Mouse (Mus musculus): ENCODE results near the gene Olfr557. TPM values are rescaled to one million over a fixed set of nuclear protein-coding genes. Genes with fewer than 3 reads are reported as not detected.

The Olfr557 gene
- not detected for polyA plus RNA-seq (2015; fragmentation: Illumina TruSeq; extraction: RNeasy Lipid Tissue Mini Kit (QIAGEN cat#74804); ENCODE audit: low read depth, low replicate concordance)

GRCm38 (mm10) chr7:102695358-102696125, at the start of gene Olfr557:
TSS of gene Olfr557 (plus strand) at chr7:102695910.

GRCm38 (mm10) chr7:102658523-102658922, 37.2 kb upstream of the Olfr557 start, which contains the start of gene Olfr555:
TSS of gene Olfr555 (plus strand) at chr7:102658823.

GRCm38 (mm10) chr7:102664599-102664998, 31.1 kb upstream of the Olfr557 start, which contains the start of gene Olfr556:
TSS of gene Olfr556 (plus strand) at chr7:102664899.

DNA sequence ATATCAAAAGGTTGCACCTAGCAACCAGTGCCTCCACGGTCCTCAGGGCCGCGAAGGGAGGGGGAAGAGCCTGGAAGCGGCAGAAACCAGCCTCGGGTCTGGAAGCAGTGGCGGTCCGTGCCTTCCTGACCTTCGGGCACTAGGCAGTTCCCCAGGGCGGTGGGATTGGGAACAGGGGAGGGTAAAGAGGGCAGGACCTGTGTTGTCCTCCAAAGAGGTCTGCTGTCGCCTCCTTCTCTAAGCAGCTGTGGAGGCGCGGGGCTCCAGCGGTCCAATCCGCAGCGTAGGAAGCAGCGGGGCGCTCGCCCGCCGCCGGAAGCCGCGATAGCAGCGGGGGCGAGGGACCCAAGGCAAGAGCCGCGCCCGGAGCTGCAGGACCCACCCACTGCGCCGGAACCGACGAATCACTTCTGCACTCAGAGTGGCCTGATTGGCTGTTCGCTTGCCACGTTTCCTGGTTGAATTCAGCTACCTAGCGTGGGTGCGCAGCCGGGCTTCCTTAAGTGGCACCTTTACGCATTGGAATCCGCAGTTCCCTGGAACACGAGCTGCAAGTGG, 8.7 kb upstream of the Olfr557 start, which contains the start of gene Trim68:
Gene Trim68, minus strand, starts transcription at position 384 of the 558 bp plus-strand sequence.

DNA sequence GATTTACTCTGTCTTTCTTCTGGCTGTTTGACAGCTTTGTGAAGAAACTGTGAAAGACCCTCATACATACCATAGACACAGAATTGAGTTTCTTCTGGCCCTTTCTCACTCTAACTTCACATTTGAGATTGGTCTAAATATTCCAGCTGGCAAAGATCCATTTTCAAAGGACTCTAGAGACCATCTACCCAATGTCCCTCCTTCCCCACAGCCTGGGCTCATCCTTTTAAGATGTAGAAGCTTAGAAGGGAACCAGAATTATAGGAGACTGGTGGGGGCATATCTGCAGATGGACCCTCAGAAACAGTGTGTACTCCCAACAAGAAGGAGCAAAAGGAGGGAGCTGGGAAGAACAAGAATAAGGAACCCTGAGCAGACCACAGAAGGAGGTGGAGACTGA, 6.2 kb downstream of the Olfr557 start, which contains the start of gene Olfr558:
Gene Olfr558, plus strand, starts transcription at position 301 of the 400 bp plus-strand sequence.

DNA sequence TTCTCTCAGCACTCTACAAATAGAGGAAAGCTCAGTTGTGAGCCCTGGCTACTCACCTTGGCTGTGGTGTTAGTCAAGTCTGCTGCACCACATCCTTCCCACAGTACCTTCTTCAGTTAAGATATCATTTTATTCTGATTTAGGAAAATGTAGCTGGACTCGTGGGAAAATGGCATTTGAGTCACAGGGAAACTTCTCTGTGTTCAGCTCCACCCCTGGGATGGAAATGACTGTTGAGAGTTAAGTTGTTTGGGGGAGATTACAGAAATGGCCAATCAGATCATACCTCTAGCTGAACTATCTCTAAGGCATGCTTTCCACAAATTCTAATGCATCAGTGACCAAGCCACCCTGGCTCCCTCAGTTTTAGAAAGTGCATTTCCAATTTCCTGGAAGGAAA, 23.3 kb downstream of the Olfr557 start, which contains the start of gene Olfr33:
Gene Olfr33, minus strand, starts transcription at position 101 of the 400 bp plus-strand sequence.

DNA sequence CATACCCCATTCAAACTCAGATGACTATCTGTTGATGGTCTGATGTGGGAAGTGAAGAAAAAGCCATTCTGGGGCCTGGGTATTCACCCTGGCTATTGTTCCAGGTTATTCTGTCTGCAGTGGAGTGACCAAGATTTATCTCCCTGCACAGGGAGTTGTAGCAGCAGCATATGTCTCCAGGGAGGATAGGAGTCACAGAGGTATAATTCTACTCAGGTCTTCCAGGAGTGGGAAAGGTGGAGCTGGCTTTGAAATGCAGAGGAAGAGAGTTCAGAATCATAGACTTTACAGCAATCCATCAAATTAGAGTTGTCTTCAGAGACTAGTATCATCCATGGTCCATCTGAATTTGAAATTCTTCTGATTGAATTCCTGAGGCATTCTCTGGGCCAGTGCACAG, 31.7 kb downstream of the Olfr557 start, which contains the start of gene Olfr559:
Gene Olfr559, minus strand, starts transcription at position 101 of the 400 bp plus-strand sequence.

Other genes starting within 250 kb of the Olfr557 start
- gene Olfr543, start 214.2 kb upstream of the Olfr557 start, polyA plus RNA-seq (2015; fragmentation: Illumina TruSeq; extraction: RNeasy Lipid Tissue Mini Kit (QIAGEN cat#74804); ENCODE audit: low read depth, low replicate concordance) = not detected
- not detected for gene Olfr544, start 207.6 kb upstream of the Olfr557 start, polyA plus RNA-seq (2015; fragmentation: Illumina TruSeq; extraction: RNeasy Lipid Tissue Mini Kit (QIAGEN cat#74804); ENCODE audit: low read depth, low replicate concordance)
- not detected for gene Olfr545, start 196.3 kb upstream of the Olfr557 start, polyA plus RNA-seq (2015; fragmentation: Illumina TruSeq; extraction: RNeasy Lipid Tissue Mini Kit (QIAGEN cat#74804); ENCODE audit: low read depth, low replicate concordance)
- gene Olfr547, start 161.2 kb upstream of the Olfr557 start, polyA plus RNA-seq (2015; fragmentation: Illumina TruSeq; extraction: RNeasy Lipid Tissue Mini Kit (QIAGEN cat#74804); ENCODE audit: low read depth, low replicate concordance) = not detected
- gene Olfr548-ps1, start 155.0 kb upstream of the Olfr557 start, polyA plus RNA-seq (2015; fragmentation: Illumina TruSeq; extraction: RNeasy Lipid Tissue Mini Kit (QIAGEN cat#74804); ENCODE audit: low read depth, low replicate concordance) = not detected
- gene Olfr549, start 146.0 kb upstream of the Olfr557 start, polyA plus RNA-seq (2015; fragmentation: Illumina TruSeq; extraction: RNeasy Lipid Tissue Mini Kit (QIAGEN cat#74804); ENCODE audit: low read depth, low replicate concordance) = not detected
- 2.0 TPM for gene Trim21, start 130.4 kb upstream of the Olfr557 start, polyA plus RNA-seq (2015; fragmentation: Illumina TruSeq; extraction: RNeasy Lipid Tissue Mini Kit (QIAGEN cat#74804); ENCODE audit: low read depth, low replicate concordance)
- not detected for gene Olfr550, start 124.5 kb upstream of the Olfr557 start, polyA plus RNA-seq (2015; fragmentation: Illumina TruSeq; extraction: RNeasy Lipid Tissue Mini Kit (QIAGEN cat#74804); ENCODE audit: low read depth, low replicate concordance)
- gene Olfr551, start 104.0 kb upstream of the Olfr557 start, polyA plus RNA-seq (2015; fragmentation: Illumina TruSeq; extraction: RNeasy Lipid Tissue Mini Kit (QIAGEN cat#74804); ENCODE audit: low read depth, low replicate concordance) = not detected
- not detected for gene Olfr552, start 98.1 kb upstream of the Olfr557 start, polyA plus RNA-seq (2015; fragmentation: Illumina TruSeq; extraction: RNeasy Lipid Tissue Mini Kit (QIAGEN cat#74804); ENCODE audit: low read depth, low replicate concordance)
- gene Olfr553, start 77.7 kb upstream of the Olfr557 start, polyA plus RNA-seq (2015; fragmentation: Illumina TruSeq; extraction: RNeasy Lipid Tissue Mini Kit (QIAGEN cat#74804); ENCODE audit: low read depth, low replicate concordance) = not detected
- not detected for gene Olfr554, start 57.5 kb upstream of the Olfr557 start, polyA plus RNA-seq (2015; fragmentation: Illumina TruSeq; extraction: RNeasy Lipid Tissue Mini Kit (QIAGEN cat#74804); ENCODE audit: low read depth, low replicate concordance)
- not detected for gene Olfr555, start 37.1 kb upstream of the Olfr557 start, polyA plus RNA-seq (2015; fragmentation: Illumina TruSeq; extraction: RNeasy Lipid Tissue Mini Kit (QIAGEN cat#74804); ENCODE audit: low read depth, low replicate concordance)
- gene Olfr556, start 31.0 kb upstream of the Olfr557 start, polyA plus RNA-seq (2015; fragmentation: Illumina TruSeq; extraction: RNeasy Lipid Tissue Mini Kit (QIAGEN cat#74804); ENCODE audit: low read depth, low replicate concordance) = not detected
- gene Trim68, start 8.6 kb upstream of the Olfr557 start, polyA plus RNA-seq (2015; fragmentation: Illumina TruSeq; extraction: RNeasy Lipid Tissue Mini Kit (QIAGEN cat#74804); ENCODE audit: low read depth, low replicate concordance) = 6.1 TPM
- 1.0 TPM for gene Olfr558, start 6.3 kb downstream of the Olfr557 start, polyA plus RNA-seq (2015; fragmentation: Illumina TruSeq; extraction: RNeasy Lipid Tissue Mini Kit (QIAGEN cat#74804); ENCODE audit: low read depth, low replicate concordance)
- not detected for gene Olfr33, start 23.2 kb downstream of the Olfr557 start, polyA plus RNA-seq (2015; fragmentation: Illumina TruSeq; extraction: RNeasy Lipid Tissue Mini Kit (QIAGEN cat#74804); ENCODE audit: low read depth, low replicate concordance)
- not detected for gene Olfr559, start 31.6 kb downstream of the Olfr557 start, polyA plus RNA-seq (2015; fragmentation: Illumina TruSeq; extraction: RNeasy Lipid Tissue Mini Kit (QIAGEN cat#74804); ENCODE audit: low read depth, low replicate concordance)
- 0.33 TPM for gene Olfr560, start 63.5 kb downstream of the Olfr557 start, polyA plus RNA-seq (2015; fragmentation: Illumina TruSeq; extraction: RNeasy Lipid Tissue Mini Kit (QIAGEN cat#74804); ENCODE audit: low read depth, low replicate concordance)
- 1.1 TPM for gene Olfr78, start 63.6 kb downstream of the Olfr557 start, polyA plus RNA-seq (2015; fragmentation: Illumina TruSeq; extraction: RNeasy Lipid Tissue Mini Kit (QIAGEN cat#74804); ENCODE audit: low read depth, low replicate concordance)
- not detected for gene Olfr561, start 75.3 kb downstream of the Olfr557 start, polyA plus RNA-seq (2015; fragmentation: Illumina TruSeq; extraction: RNeasy Lipid Tissue Mini Kit (QIAGEN cat#74804); ENCODE audit: low read depth, low replicate concordance)
- not detected for gene Olfr564, start 107.6 kb downstream of the Olfr557 start, polyA plus RNA-seq (2015; fragmentation: Illumina TruSeq; extraction: RNeasy Lipid Tissue Mini Kit (QIAGEN cat#74804); ENCODE audit: low read depth, low replicate concordance)
- gene Olfr566, start 162.9 kb downstream of the Olfr557 start, polyA plus RNA-seq (2015; fragmentation: Illumina TruSeq; extraction: RNeasy Lipid Tissue Mini Kit (QIAGEN cat#74804); ENCODE audit: low read depth, low replicate concordance) = not detected
- gene Olfr568, start 181.2 kb downstream of the Olfr557 start, polyA plus RNA-seq (2015; fragmentation: Illumina TruSeq; extraction: RNeasy Lipid Tissue Mini Kit (QIAGEN cat#74804); ENCODE audit: low read depth, low replicate concordance) = not detected
- gene Olfr569, start 195.0 kb downstream of the Olfr557 start, polyA plus RNA-seq (2015; fragmentation: Illumina TruSeq; extraction: RNeasy Lipid Tissue Mini Kit (QIAGEN cat#74804); ENCODE audit: low read depth, low replicate concordance) = not detected
- gene Olfr570, start 198.7 kb downstream of the Olfr557 start, polyA plus RNA-seq (2015; fragmentation: Illumina TruSeq; extraction: RNeasy Lipid Tissue Mini Kit (QIAGEN cat#74804); ENCODE audit: low read depth, low replicate concordance) = not detected
- gene Olfr571, start 221.6 kb downstream of the Olfr557 start, polyA plus RNA-seq (2015; fragmentation: Illumina TruSeq; extraction: RNeasy Lipid Tissue Mini Kit (QIAGEN cat#74804); ENCODE audit: low read depth, low replicate concordance) = not detected
- not detected for gene Olfr572, start 228.5 kb downstream of the Olfr557 start, polyA plus RNA-seq (2015; fragmentation: Illumina TruSeq; extraction: RNeasy Lipid Tissue Mini Kit (QIAGEN cat#74804); ENCODE audit: low read depth, low replicate concordance)
- gene Olfr573-ps1, start 246.7 kb downstream of the Olfr557 start, polyA plus RNA-seq (2015; fragmentation: Illumina TruSeq; extraction: RNeasy Lipid Tissue Mini Kit (QIAGEN cat#74804); ENCODE audit: low read depth, low replicate concordance) = not detected

Data from brain, adult 10 weeks (tissue).